Mouse (Mus musculus) layer of hippocampus, adult 9-11 months (tissue): ENCODE measurements around the gene Large1.
"Not testable (repeated sequence)": the region's sequence is repeated elsewhere in the genome, so short reads cannot be mapped to it uniquely, and the experiment has no call there.

Experiments
- DNase-seq: peaks from one replicate; pipeline ENCODE4 v3.0.0; 2022

Gene Large1

GRCm38 (mm10) chr8:73161564-73161963 is 191.8 kb downstream of the Large1 start:
- no peak for DNase-seq

- peak; percentile 24 for DNase-seq
Measured at GRCm38 (mm10) chr8:73160945-73161344, 192.4 kb downstream of the Large1 start.

- DNase-seq = no peak
Measured at GRCm38 (mm10) chr8:73147236-73147635, 206.1 kb downstream of the Large1 start.

GRCm38 (mm10) chr8:73142660-73143395 is 210.5 kb downstream of the Large1 start:
- DNase-seq = peak; percentile 76

- no peak for DNase-seq
Measured at GRCm38 (mm10) chr8:73135397-73135796, 217.9 kb downstream of the Large1 start.

GRCm38 (mm10) chr8:73132080-73132479 is 221.3 kb downstream of the Large1 start:
- DNase-seq = no peak

GRCm38 (mm10) chr8:73123864-73124499 is 229.4 kb downstream of the Large1 start:
- DNase-seq = no peak

GRCm38 (mm10) chr8:73112332-73112895 is 240.9 kb downstream of the Large1 start:
- DNase-seq = peak; percentile 30

- no peak for DNase-seq
Measured at GRCm38 (mm10) chr8:73104089-73104488, 249.3 kb downstream of the Large1 start.

GRCm38 (mm10) chr8:73101069-73101468 is 252.3 kb downstream of the Large1 start:
- no peak for DNase-seq

GRCm38 (mm10) chr8:73100607-73101006 is 252.7 kb downstream of the Large1 start:
- not testable (repeated sequence) for DNase-seq

- DNase-seq = no peak
Measured at GRCm38 (mm10) chr8:73099542-73099941, 253.8 kb downstream of the Large1 start.

- DNase-seq = no peak
Measured at GRCm38 (mm10) chr8:73096952-73097351, 256.4 kb downstream of the Large1 start.

GRCm38 (mm10) chr8:73077746-73078145 is 275.6 kb downstream of the Large1 start:
- not testable (repeated sequence) for DNase-seq

GRCm38 (mm10) chr8:73061410-73061809 is 291.9 kb downstream of the Large1 start:
- DNase-seq = no peak

- no peak for DNase-seq
Measured at GRCm38 (mm10) chr8:73054726-73055125, 298.6 kb downstream of the Large1 start.

GRCm38 (mm10) chr8:73053878-73054277 is 299.5 kb downstream of the Large1 start:
- no peak for DNase-seq

GRCm38 (mm10) chr8:73052414-73052813 is 300.9 kb downstream of the Large1 start:
- no peak for DNase-seq

- no peak for DNase-seq
Measured at GRCm38 (mm10) chr8:73048136-73048535, 305.2 kb downstream of the Large1 start.

- no peak for DNase-seq
Measured at GRCm38 (mm10) chr8:73029787-73030186, 323.6 kb downstream of the Large1 start.

- no peak for DNase-seq
Measured at GRCm38 (mm10) chr8:73018241-73018640, 335.1 kb downstream of the Large1 start.

GRCm38 (mm10) chr8:73017601-73018000 is 335.7 kb downstream of the Large1 start:
- no peak for DNase-seq

- no peak for DNase-seq
Measured at GRCm38 (mm10) chr8:73016303-73016702, 337.0 kb downstream of the Large1 start.

GRCm38 (mm10) chr8:73007489-73007888 is 345.9 kb downstream of the Large1 start:
- peak; percentile 24 for DNase-seq
